ENCODE assay signal across 27 mouse cellular contexts in genomic region chr3:86033455-86034090, GRCm38 (mm10). TPM values are rescaled to one million over a fixed set of nuclear protein-coding genes. Genes with fewer than 3 reads are reported as not detected.
DNase-seq lines count a peak whose midpoint lies in the region; ATAC-seq and TF ChIP-seq lines count a peak whose summit lies in the region.
"Had no signal": no experiment of that assay in that cellular context is flagged by ENCODE, and none has a peak within 500 bp of the region (broad histone marks: within the 10 kb centered on the region; RNA-seq: fewer than 3 reads in every experiment).

No protein-coding gene starts in this region.

- H3K27ac ChIP-seq in heart, adult 2 months = no peak overlapping the region
- no peak overlapping the region for H3K27ac ChIP-seq in hindbrain, postnatal 0 days
- H3K27ac ChIP-seq in hindbrain, embryonic 11.5 days (ENCODE audit: low read depth, low read length) = no peak overlapping the region
- H3K27ac ChIP-seq in stomach, embryonic 15.5 days = peak overlapping the region; percentile 31
- H3K27ac ChIP-seq: embryonic facial prominence, embryonic 12.5 days; forebrain, embryonic 15.5 days; hindbrain, embryonic 12.5 days had no signal

- no peaks in the 10 kb centered on the region for H3K36me3 ChIP-seq in heart, adult 2 months (ENCODE audit: control insufficient read depth, insufficient read depth, low read length)
- no peaks in the 10 kb centered on the region for H3K36me3 ChIP-seq in hindbrain, postnatal 0 days (ENCODE audit: insufficient read depth, low read length)
- no peaks in the 10 kb centered on the region for H3K36me3 ChIP-seq in hindbrain, embryonic 11.5 days (ENCODE audit: control insufficient read depth, insufficient read depth, low read length)
- peaks cover 6% of the 10 kb centered on the region; the same call in 1 of the 2 replicates for H3K36me3 ChIP-seq in stomach, embryonic 15.5 days
- H3K36me3 ChIP-seq: forebrain, embryonic 15.5 days; G1E; hindbrain, embryonic 12.5 days had no signal

- no peak for TF ChIP-seq POLR2A in heart, adult 2 months (IDR thresholded peaks at IDR 0.05; ENCODE audit: insufficient read depth, low read depth, low read length)

- ATAC-seq in hindbrain, postnatal 0 days = 0 out of 2 replicates have a peak, but pooled peaks have one; percentile 21
- ATAC-seq in hindbrain, embryonic 11.5 days (ENCODE audit: low FRiP score) = no peak
- peak; percentile 40; the same call in 1 of the 2 replicates for ATAC-seq in stomach, embryonic 15.5 days (ENCODE audit: insufficient read depth, low FRiP score, low read depth)
- ATAC-seq: activated CD4-positive, CD25-positive, alpha-beta regulatory T cell, adult 4 months; CD4-positive, CD25-positive, alpha-beta regulatory T cell, adult 4 months; forebrain, embryonic 15.5 days had no signal

- H3K79me2 ChIP-seq in heart, adult 2 months (replicated peaks; ENCODE audit: control insufficient read depth, insufficient read depth, low read length) = no peaks in the 10 kb centered on the region

- no peaks in the 10 kb centered on the region for H3K9me3 ChIP-seq in hindbrain, postnatal 0 days (ENCODE audit: low read length)
- no peaks in the 10 kb centered on the region for H3K9me3 ChIP-seq in hindbrain, embryonic 11.5 days (ENCODE audit: control insufficient read depth, low read length)
- H3K9me3 ChIP-seq in stomach, embryonic 15.5 days = no peaks in the 10 kb centered on the region
- H3K9me3 ChIP-seq: embryonic facial prominence, embryonic 12.5 days; forebrain, embryonic 15.5 days; G1E; hindbrain, embryonic 12.5 days had no signal

- H3K4me1 ChIP-seq in heart, adult 2 months (ENCODE audit: control insufficient read depth, insufficient read depth, low read length) = peaks cover 5% of the 10 kb centered on the region
- H3K4me1 ChIP-seq in hindbrain, postnatal 0 days (ENCODE audit: insufficient read depth, low read length) = peaks cover 5% of the 10 kb centered on the region
- no peaks in the 10 kb centered on the region for H3K4me1 ChIP-seq in hindbrain, embryonic 11.5 days (replicated peaks; ENCODE audit: control insufficient read depth, insufficient read depth, low read length)
- peaks cover 2% of the 10 kb centered on the region; the same call in 1 of the 2 replicates for H3K4me1 ChIP-seq in stomach, embryonic 15.5 days
- H3K4me1 ChIP-seq: forebrain, embryonic 15.5 days; hindbrain, embryonic 12.5 days had no signal

- H3K27me3 ChIP-seq in heart, adult 2 months (ENCODE audit: control insufficient read depth, insufficient read depth, low read length) = no peaks in the 10 kb centered on the region
- no peaks in the 10 kb centered on the region for H3K27me3 ChIP-seq in hindbrain, postnatal 0 days (ENCODE audit: insufficient read depth, low read length)
- H3K27me3 ChIP-seq in hindbrain, embryonic 11.5 days (ENCODE audit: control insufficient read depth, insufficient read depth, low read length) = no peaks in the 10 kb centered on the region
- no peaks in the 10 kb centered on the region for H3K27me3 ChIP-seq in stomach, embryonic 15.5 days (replicated peaks)
- H3K27me3 ChIP-seq: embryonic facial prominence, embryonic 12.5 days; forebrain, embryonic 15.5 days; heart, embryonic 12.5 days; hindbrain, embryonic 12.5 days had no signal

- TF ChIP-seq EP300 in heart, adult 2 months (IDR thresholded peaks at IDR 0.05; ENCODE audit: insufficient read depth, low read depth, low read length) = no peak

- WGBS in heart, adult 2 months = 75% methylated on average over 9 of the region's 9 CpGs
- WGBS in hindbrain, postnatal 0 days = 82% methylated on average over 9 of the region's 9 CpGs
- WGBS in hindbrain, embryonic 11.5 days = 93% methylated on average over 9 of the region's 9 CpGs
- 62% methylated on average over 9 of the region's 9 CpGs for WGBS in stomach, embryonic 15.5 days

- H3K4me2 ChIP-seq in hindbrain, postnatal 0 days (ENCODE audit: low read depth, low read length) = no peak overlapping the region
- H3K4me2 ChIP-seq in hindbrain, embryonic 11.5 days (replicated peaks; ENCODE audit: low read depth, low read length) = no peak overlapping the region
- H3K4me2 ChIP-seq in stomach, embryonic 15.5 days = no peak overlapping the region
- H3K4me2 ChIP-seq: embryonic facial prominence, embryonic 12.5 days; forebrain, embryonic 15.5 days; heart, embryonic 12.5 days; hindbrain, embryonic 12.5 days had no signal

- no peak for TF ChIP-seq CTCF in heart, adult 2 months (IDR thresholded peaks at IDR 0.05)
- TF ChIP-seq CTCF in hindbrain, postnatal 0 days (IDR thresholded peaks at IDR 0.05; ENCODE audit: low read depth) = no peak

- no peak overlapping the region for H3K9ac ChIP-seq in heart, adult 2 months (ENCODE audit: low read depth, low read length)
- no peak overlapping the region for H3K9ac ChIP-seq in hindbrain, postnatal 0 days (replicated peaks; ENCODE audit: low read length)
- H3K9ac ChIP-seq in hindbrain, embryonic 11.5 days (ENCODE audit: low read depth, low read length) = no peak overlapping the region
- no peak overlapping the region for H3K9ac ChIP-seq in stomach, embryonic 15.5 days
- H3K9ac ChIP-seq: embryonic facial prominence, embryonic 12.5 days; forebrain, embryonic 15.5 days; heart, embryonic 12.5 days; hindbrain, embryonic 12.5 days had no signal

- intact Hi-C loops in heart, adult 2 months (cut with DNase I) = no loop called here

- no peak overlapping the region for H3K4me3 ChIP-seq in heart, adult 2 months
- H3K4me3 ChIP-seq in hindbrain, postnatal 0 days (ENCODE audit: low read length) = no peak overlapping the region
- H3K4me3 ChIP-seq in hindbrain, embryonic 11.5 days (ENCODE audit: low read depth, low read length) = no peak overlapping the region
- no peak overlapping the region for H3K4me3 ChIP-seq in stomach, embryonic 15.5 days (replicated peaks)
- H3K4me3 ChIP-seq: embryonic facial prominence, embryonic 12.5 days; forebrain, embryonic 15.5 days; heart, embryonic 12.5 days; hindbrain, embryonic 12.5 days had no signal

- peak; percentile 73 for DNase-seq in heart, adult 11 months
- DNase-seq in heart, adult 2 months = no peak
- no peak for DNase-seq in hindbrain, postnatal 0 days (ENCODE audit: low spot score)
- DNase-seq in hindbrain, embryonic 11.5 days (ENCODE audit: low spot score) = no peak
- DNase-seq in R1 (ENCODE audit: low read depth, low spot score) = peak; percentile 38
- no peak for DNase-seq in natural killer cell, adult 2 months (ENCODE audit: low spot score in 2 of 2)
- DNase-seq in kidney, postnatal 25 days = no peak
- DNase-seq: adrenal gland, postnatal 14 days; B cell, adult 2 months; cerebellum, adult 11-12 months; cerebellum, adult 9-10 months; cerebellum, postnatal 25 days; heart, postnatal 36 days had no signal

RNA-seq across cellular contexts. Expression of gene Prss48, which starts 31.3 kb away (rescaled TPM):
- total RNA-seq in heart, adult 2 months (2021) = not detected
- not detected in 2 replicates for polyA plus RNA-seq in heart, adult 2 months (2012; rRNA removed)
- total RNA-seq in hindbrain, postnatal 0 days (2014; rRNA removed) = not detected in 2 replicates
- not detected in 2 replicates for polyA plus RNA-seq in hindbrain, postnatal 0 days (2015; fragmentation: Nextera tagmentation; extraction: Ambion mirVana)
- 0.19 TPM in 1 of 2 replicates, not detected in the other for polyA plus RNA-seq in hindbrain, embryonic 11.5 days (2014; fragmentation: Nextera tagmentation; extraction: Ambion mirVana)
- 0.23 TPM in 1 of 2 replicates, not detected in the other for polyA plus RNA-seq in stomach, embryonic 15.5 days (2015; fragmentation: Nextera tagmentation; extraction: Ambion mirVana)
- total RNA-seq: adrenal gland, adult 18-20 months; adrenal gland, postnatal 14 days; G1E; gastrocnemius, adult 8-10 months; gastrocnemius, postnatal 4 days; heart, postnatal 36 days had no signal
- polyA plus RNA-seq: activated CD4-positive, CD25-positive, alpha-beta regulatory T cell, adult 4 months; CD4-positive, CD25-positive, alpha-beta regulatory T cell, adult 4 months; cortical plate, adult 2 months; embryonic facial prominence, embryonic 12.5 days; forebrain, embryonic 11.5 days; forebrain, embryonic 15.5 days; G1E; heart, embryonic 12.5 days; heart, postnatal 0 days; hindbrain, embryonic 12.5 days had no signal

Comparison
In these comparisons a context has a peak if more than half of its experiments do, and no peak if none do; other contexts are left out.
1. DNase-seq: peak in heart, adult 11 months (single experiment) and R1 (single experiment); none in heart, adult 2 months (0 of 2), hindbrain, postnatal 0 days (single experiment), hindbrain, embryonic 11.5 days (single experiment), natural killer cell, adult 2 months (0 of 2) and kidney, postnatal 25 days (0 of 2).